Mouse (Mus musculus) Patski (cell line): ENCODE data around the gene Ube2h. TPM values are rescaled to one million over a fixed set of nuclear protein-coding genes. Genes with fewer than 3 reads are reported as not detected.

ENCODE experiments used
- ATAC-seq: fragments of 100-300 bp; one replicate; pipeline ENCODE4 v1.8.0; 2021
- CTCF ChIA-PET: fragments of 350-600 bp; sonication (Branson Sonifier 250); formaldehyde crosslinking; loops from one replicate; lab custom pipeline; 2022; ENCODE audit warnings: inconsistent platforms; lab: Charles Lee
- POLR2A ChIA-PET: fragments of 350-600 bp; sonication (Branson Sonifier 250); formaldehyde crosslinking; loops from one replicate; lab custom pipeline; 2022; ENCODE audit warnings: antibody characterized with exemption, inconsistent platforms; lab: Charles Lee
- DNase-seq: peaks from one replicate; pipeline ENCODE4 v3.0.0-alpha.2; 2011; ENCODE audit warnings: low read depth, low spot score
- H3K27me3 ChIP-seq: fragments of 371-371 bp; one replicate; pipeline ENCODE4 v1.5.1; 2021
- CTCF ChIP-seq: fragments of 100-300 bp; IDR thresholded peaks from one replicate; pipeline ENCODE4 v1.5.1; 2021
- in situ Hi-C: fragments of 300-500 bp; cut with MboI; formaldehyde crosslinking; loops from 3 replicates; pipeline ENCODE4 v1.11.1; 2018; ENCODE audit warnings: low pct_unique_long_range_greater_than_20kb, mixed read lengths
- polyA plus RNA-seq: library from polyadenylated mRNA; unstranded; gene quantifications from one replicate; pipeline ENCODE4 v1.2.3, GENCODE M21; 2021

Gene Ube2h
- polyA plus RNA-seq, 1 experiment from 2014 or later = 88.9 TPM

DNA sequence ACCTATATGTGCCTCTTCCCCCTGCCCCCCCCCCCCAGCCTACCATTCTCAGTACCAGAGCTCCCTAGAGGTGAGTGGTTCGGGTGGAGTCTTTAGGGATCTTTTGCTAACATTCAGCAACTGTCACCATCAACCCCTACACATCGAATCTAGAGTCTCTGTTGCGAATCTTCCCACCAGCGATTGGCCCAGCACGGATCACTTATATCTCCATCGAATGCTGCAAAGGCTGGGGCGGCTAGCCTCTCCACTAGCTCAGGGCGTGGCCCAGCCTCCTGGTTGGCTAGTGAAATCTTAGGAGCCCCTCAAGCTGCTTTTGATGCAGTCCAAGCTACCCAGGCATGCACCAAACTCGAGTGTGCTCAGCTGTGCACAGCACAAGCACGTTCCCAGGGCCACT lies 132.4 kb downstream of the Ube2h start:
- H3K27me3 ChIP-seq = no peaks in the 10 kb centered on the region
- ChIA-PET CTCF (no interaction called here), POLR2A (no interaction called here)
- ATAC-seq = no peak
- in situ Hi-C loops = no loop called here
- DNase-seq = no peak
- no peak for TF ChIP-seq CTCF

DNA sequence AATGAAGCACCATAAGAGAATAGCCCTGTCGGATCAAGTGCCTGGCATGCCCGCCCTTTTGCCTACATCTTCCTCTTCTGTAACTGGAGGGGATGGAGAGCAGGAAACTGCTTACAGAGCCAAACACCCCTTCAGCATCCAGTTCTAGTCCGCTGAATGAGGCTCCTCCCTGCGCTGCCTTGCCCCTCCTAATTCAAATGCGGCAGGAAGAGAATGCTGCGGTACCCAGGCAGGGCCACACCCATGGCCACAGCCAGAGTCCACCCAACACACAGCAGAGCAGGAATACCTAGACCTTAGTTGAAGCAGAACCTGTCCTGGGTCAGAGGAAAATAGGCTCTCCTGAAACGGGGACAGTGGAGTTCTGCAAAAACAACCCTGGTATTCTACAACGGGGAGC lies 133.1 kb downstream of the Ube2h start:
- no peaks in the 10 kb centered on the region for H3K27me3 ChIP-seq
- DNase-seq = no peak
- ATAC-seq = no peak
- in situ Hi-C loops = no loop called here
- ChIA-PET POLR2A (no interaction called here), CTCF (interaction anchor here (1.1 kb wide), 1 partner anchor 13 kb away, joined by 3 read pairs; no protein-coding TSS in a partner anchor)
- TF ChIP-seq CTCF = no peak

DNA sequence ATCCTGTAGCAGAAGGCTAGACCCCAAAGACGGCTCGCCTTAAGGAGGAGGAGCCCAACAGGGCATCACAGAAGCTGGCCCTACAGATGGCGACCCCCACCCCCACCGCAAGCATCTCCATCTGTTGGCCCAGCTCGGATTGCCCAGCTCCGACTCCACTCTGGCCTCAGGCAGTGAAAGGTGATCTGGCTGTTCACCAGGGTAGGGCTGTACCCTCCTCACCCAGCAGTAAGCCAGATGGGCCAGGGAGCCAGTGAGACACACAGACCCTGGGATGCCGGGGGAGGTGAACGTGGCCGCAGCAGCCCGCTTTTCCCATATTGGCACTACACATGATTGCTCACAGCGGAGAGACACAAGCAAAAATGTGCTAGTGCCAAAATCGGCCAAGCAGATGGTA lies 135.2 kb downstream of the Ube2h start:
- ChIA-PET CTCF (no interaction called here), POLR2A (no interaction called here)
- DNase-seq (no peak), ATAC-seq (no peak)
- TF ChIP-seq CTCF = no peak
- in situ Hi-C loops = no loop called here
- no peaks in the 10 kb centered on the region for H3K27me3 ChIP-seq

DNA sequence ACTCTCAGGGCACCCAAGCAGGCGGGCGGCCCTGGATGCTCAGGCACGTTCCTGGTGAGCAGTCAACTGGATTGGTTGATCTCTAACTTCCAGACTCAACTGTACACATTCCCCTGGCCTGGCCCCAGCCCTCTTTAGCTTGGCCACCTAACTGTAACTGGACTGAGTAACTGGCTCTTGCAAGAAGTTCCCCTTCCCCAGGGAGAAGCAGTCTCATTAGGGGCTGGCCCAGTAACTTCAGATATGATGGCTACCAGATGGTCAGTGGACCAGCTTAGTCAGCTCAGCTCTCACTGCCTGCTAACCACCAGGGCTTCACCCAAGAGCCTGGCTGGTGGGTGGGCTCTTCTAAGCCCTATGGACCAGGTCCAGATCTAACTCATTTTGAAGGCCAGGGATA lies 136.1 kb downstream of the Ube2h start:
- CTCF ChIA-PET = no interaction called here
- in situ Hi-C loops = no loop called here
- ATAC-seq = no peak
- no peak for DNase-seq
- POLR2A ChIA-PET = no interaction called here
- TF ChIP-seq CTCF = no peak
- no peaks in the 10 kb centered on the region for H3K27me3 ChIP-seq

DNA sequence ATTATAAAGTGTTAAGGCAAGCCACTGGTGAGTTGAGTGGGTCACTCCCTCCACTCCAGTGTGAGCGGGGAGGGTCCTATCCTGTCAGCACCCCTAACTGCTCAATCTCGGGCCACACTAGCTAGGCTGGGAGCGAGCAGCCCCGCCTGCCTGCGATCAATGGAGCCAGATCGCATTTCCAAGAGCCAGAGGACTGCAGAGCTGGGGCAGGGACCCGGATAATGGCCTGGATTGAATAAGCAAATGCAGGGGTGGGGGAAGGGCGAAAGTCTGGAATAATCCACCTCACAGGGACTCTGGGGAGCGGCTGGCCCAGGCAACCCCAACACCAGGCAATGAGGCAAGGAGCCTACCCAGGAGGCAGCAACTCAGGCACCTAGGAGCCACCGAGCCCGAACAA lies 137.1 kb downstream of the Ube2h start:
- H3K27me3 ChIP-seq = no peaks in the 10 kb centered on the region
- in situ Hi-C loops = no loop called here
- TF ChIP-seq CTCF = no peak
- no peak for DNase-seq
- POLR2A ChIA-PET = no interaction called here
- ATAC-seq = no peak
- CTCF ChIA-PET = interaction anchor here (1.2 kb wide), 1 partner anchor 9 kb away, joined by 3 read pairs; no protein-coding TSS in a partner anchor

DNA sequence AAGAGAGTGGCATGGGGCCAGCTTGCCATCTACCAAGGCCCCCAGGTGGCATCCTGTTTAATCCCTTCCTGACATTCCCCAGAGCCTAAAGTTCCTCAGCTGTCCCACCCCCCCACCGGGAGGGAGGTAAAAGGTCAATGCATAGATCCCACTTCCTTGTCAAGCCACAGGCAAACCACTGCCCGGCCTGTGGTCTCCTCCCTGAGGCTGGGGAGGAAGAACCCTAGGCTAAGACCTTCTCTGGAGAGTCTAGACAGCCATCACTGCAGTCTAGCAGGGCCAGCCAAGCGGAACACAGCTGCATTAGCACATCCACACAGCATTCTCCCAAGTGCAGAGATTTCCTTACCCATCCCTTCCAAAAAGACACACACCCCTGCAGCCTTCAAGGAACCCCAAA lies 138.0 kb downstream of the Ube2h start:
- no peaks in the 10 kb centered on the region for H3K27me3 ChIP-seq
- ATAC-seq = no peak
- CTCF ChIA-PET = interaction anchor here (1.2 kb wide), 1 partner anchor 8 kb away, joined by 3 read pairs; no protein-coding TSS in a partner anchor
- POLR2A ChIA-PET = no interaction called here
- TF ChIP-seq CTCF = no peak
- DNase-seq = no peak
- in situ Hi-C loops = no loop called here

DNA sequence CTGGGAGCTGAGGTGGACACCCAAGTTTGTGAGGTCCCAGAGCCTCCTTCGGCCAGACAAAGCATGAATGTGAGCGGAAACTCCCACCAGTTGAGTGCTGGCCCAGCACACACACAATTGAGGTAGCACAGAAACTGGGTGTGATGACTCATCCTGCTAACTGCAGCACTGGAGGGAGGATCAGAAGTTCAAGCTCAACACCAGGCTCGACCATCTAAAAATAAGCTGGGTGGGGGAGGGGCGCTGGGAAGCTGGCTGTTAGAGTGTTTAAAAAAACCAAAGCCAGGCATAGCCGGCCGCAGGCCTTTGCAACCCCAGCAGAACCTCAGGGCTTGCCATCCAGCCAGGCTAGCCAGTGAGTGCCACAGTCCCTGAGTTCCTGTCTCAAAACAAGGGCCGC lies 142.2 kb downstream of the Ube2h start:
- in situ Hi-C loops = no loop called here
- ATAC-seq (no peak), DNase-seq (no peak)
- no peak for TF ChIP-seq CTCF
- ChIA-PET POLR2A (interaction anchor here (0.5 kb wide), 1 partner anchor 9 kb away, joined by 3 read pairs; no protein-coding TSS in a partner anchor), CTCF (no interaction called here)
- H3K27me3 ChIP-seq = no peaks in the 10 kb centered on the region

DNA sequence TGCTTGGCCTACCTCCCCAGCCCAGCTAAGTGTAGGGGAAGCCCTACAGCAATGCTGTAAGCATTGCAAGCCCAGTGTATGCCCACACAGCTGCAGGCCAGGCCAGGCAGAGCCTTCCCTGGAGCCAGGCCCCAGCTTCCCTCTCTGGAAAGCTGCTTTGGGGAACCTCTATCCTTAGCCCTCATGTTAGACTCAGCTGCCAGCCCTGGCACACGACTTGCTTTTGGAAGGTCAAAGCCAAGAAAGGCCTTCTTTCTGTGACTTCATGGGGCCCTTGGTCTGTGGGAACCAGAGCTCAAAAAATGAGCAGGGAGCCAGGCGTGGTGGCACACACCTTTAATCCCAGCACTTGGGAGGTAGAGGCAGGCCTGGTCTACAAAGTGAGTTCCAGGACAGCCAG lies 142.7 kb downstream of the Ube2h start:
- TF ChIP-seq CTCF = no peak
- CTCF ChIA-PET = interaction anchor here (1.1 kb wide), 1 partner anchor 11 kb away, joined by 3 read pairs; no protein-coding TSS in a partner anchor
- POLR2A ChIA-PET = interaction anchor here (0.6 kb wide), 1 partner anchor 770 kb away, joined by 3 read pairs; no protein-coding TSS in a partner anchor
- in situ Hi-C loops = no loop called here
- H3K27me3 ChIP-seq = no peaks in the 10 kb centered on the region
- DNase-seq (no peak), ATAC-seq (no peak)

Other genes with a start within 250 kb of the Ube2h start
- 41.7 TPM for gene Zc3hc1, start 86.5 kb upstream of the Ube2h start, polyA plus RNA-seq
- gene Klhdc10, start 97.3 kb upstream of the Ube2h start, polyA plus RNA-seq = 78.8 TPM
- gene Tmem209, start 205.2 kb upstream of the Ube2h start, polyA plus RNA-seq = 38.9 TPM
- gene Ssmem1, start 205.3 kb upstream of the Ube2h start, polyA plus RNA-seq = 0.90 TPM
- gene Cpa2, start 237.0 kb upstream of the Ube2h start, polyA plus RNA-seq = not detected